Mouse (Mus musculus): ENCODE data around the gene Gorasp1. TPM values are rescaled to one million over a fixed set of nuclear protein-coding genes. Genes with fewer than 3 reads are reported as not detected.

The Gorasp1 gene
- polyA plus RNA-seq, 1 experiment: 10.5 TPM

DNA sequence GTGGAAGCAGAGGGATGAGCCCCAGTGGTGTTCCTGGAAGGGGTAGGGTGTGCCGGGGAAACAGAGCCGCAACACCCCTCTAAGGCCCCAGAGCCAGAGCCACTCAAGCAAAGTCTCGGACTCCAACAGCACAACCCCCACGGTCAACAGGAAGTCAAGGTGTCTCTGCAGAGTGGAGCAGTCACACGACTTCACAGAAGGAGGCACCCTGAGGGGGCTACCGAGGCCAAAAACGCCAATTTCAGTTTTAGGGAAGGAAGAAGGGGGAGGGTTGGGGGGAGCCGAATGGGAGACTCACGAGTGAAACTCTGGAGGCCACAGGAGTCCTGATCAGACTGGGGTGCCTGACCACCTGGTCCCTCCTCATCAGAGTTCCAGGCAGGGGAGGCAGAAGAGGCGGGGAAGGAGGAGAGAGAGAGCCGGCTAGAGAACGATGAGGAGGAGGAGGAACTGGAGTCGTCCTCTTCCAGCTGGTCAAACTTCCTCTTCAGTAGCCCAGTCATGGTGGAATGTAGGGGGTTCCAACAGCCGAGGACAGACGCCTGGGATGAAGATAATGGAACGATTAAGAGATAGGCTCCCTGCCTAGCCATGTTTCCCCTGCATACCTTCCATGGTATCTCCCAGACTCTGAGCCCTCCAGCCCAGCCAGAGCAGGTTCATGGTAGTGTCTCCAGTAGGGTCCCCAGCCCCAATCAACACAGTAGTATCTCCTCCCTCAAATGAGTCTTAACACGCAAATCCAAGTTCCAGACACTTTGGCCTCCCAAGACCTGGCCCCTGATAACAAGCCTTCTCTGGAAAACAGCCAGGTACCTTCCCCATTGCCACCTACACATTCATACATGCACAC lies 39.6 kb upstream of the Gorasp1 start:
- Histone ChIP-seq H3K4me2 (ENCODE audit: low read depth) (peak overlapping the region; percentile 52), H3ac (ENCODE audit: control insufficient read depth, insufficient read length) (no peak overlapping the region), H3K4me3 (no peak overlapping the region), H3K79me2 (ENCODE audit: control insufficient read depth, insufficient read depth) (peaks cover 39% of the 10 kb centered on the region), H3K36me3 (ENCODE audit: control insufficient read depth, insufficient read depth) (peaks cover 5% of the 10 kb centered on the region), H3K27me3 (ENCODE audit: control insufficient read depth, insufficient read depth, insufficient read length) (no peaks in the 10 kb centered on the region)
- no peak for TF ChIP-seq MAX (IDR thresholded peaks at IDR 0.05; ENCODE audit: low read depth)
- TF ChIP-seq TCF3 (IDR thresholded peaks at IDR 0.05; ENCODE audit: insufficient read length, low read depth): no peak
- no peak for TF ChIP-seq MYOG (IDR thresholded peaks at IDR 0.05; ENCODE audit: control insufficient read depth in 1 of 3, insufficient read depth in 1 of 3, insufficient read length in 2 of 3, low read depth in 2 of 3)
- no peak for TF ChIP-seq MYOD1 (IDR thresholded peaks at IDR 0.05; ENCODE audit: control insufficient read depth in 1 of 3, insufficient read length in 2 of 3, low read depth in 2 of 3)
- no peak for TF ChIP-seq POLR2A (IDR thresholded peaks at IDR 0.05; ENCODE audit: insufficient read length, low read depth)

DNA sequence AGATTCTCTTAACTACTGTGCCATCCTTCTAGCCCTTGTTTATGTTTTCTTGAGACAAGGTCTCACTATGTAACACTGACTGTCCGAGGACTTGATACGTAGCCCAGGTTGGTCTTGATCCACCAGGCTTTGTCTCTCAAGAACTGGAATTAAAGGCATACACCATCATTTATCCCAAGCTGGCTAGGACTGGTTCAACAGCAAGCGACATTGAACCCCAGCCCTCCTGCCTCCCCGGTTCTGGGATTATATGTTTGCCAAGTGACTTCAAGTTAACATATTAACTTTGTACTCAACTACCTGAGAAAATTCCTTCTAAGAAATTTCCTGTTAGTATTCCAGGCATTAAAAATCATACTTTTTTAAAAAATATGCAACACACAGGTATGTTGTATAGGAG lies 37.9 kb upstream of the Gorasp1 start:
- peaks cover 8% of the 10 kb centered on the region for H3K36me3 ChIP-seq (ENCODE audit: control insufficient read depth, insufficient read depth)
- no peak overlapping the region for H3K4me3 ChIP-seq
- H3K79me2 ChIP-seq (ENCODE audit: control insufficient read depth, insufficient read depth): peaks cover 32% of the 10 kb centered on the region
- H3K27me3 ChIP-seq (ENCODE audit: control insufficient read depth, insufficient read depth, insufficient read length): no peaks in the 10 kb centered on the region
- no peak overlapping the region for H3K4me2 ChIP-seq (ENCODE audit: low read depth)
- no peak for TF ChIP-seq MYOD1 (IDR thresholded peaks at IDR 0.05; ENCODE audit: control insufficient read depth in 1 of 3, insufficient read length in 2 of 3, low read depth in 2 of 3)
- no peak for TF ChIP-seq E2F4 (IDR thresholded peaks at IDR 0.05; ENCODE audit: insufficient read depth)
- TF ChIP-seq TCF3 (IDR thresholded peaks at IDR 0.05; ENCODE audit: insufficient read length, low read depth): no peak
- no peak for TF ChIP-seq POLR2AphosphoS2 (IDR thresholded peaks at IDR 0.05; ENCODE audit: insufficient read length, low read depth)
- TF ChIP-seq CEBPB (IDR thresholded peaks at IDR 0.05; ENCODE audit: insufficient read depth, poor library complexity, severe bottlenecking): no peak
- TF ChIP-seq MYOG (IDR thresholded peaks at IDR 0.05; ENCODE audit: control insufficient read depth in 1 of 3, insufficient read depth in 1 of 3, insufficient read length in 2 of 3, low read depth in 2 of 3): no peak
- no peak for TF ChIP-seq REST (IDR thresholded peaks at IDR 0.05; ENCODE audit: insufficient read depth, insufficient read length)
- no peak for TF ChIP-seq POLR2A (IDR thresholded peaks at IDR 0.05; ENCODE audit: insufficient read length, low read depth)
- no peak for TF ChIP-seq USF1 (IDR thresholded peaks at IDR 0.05; ENCODE audit: low read depth)
- no peak for TF ChIP-seq MAX (IDR thresholded peaks at IDR 0.05; ENCODE audit: low read depth)
- TF ChIP-seq TCF12 (IDR thresholded peaks at IDR 0.05; ENCODE audit: insufficient read depth, poor library complexity, severe bottlenecking): no peak
- no peak for TF ChIP-seq SRF (IDR thresholded peaks at IDR 0.05; ENCODE audit: control insufficient read depth, insufficient read length, low read depth)
- H3ac ChIP-seq (ENCODE audit: control insufficient read depth, insufficient read length): no peak overlapping the region

GRCm38 (mm10) chr9:119974609-119975008 lies 37.2 kb upstream of the Gorasp1 start:
- Histone ChIP-seq H3K36me3 (ENCODE audit: control insufficient read depth, insufficient read depth) (peaks cover 8% of the 10 kb centered on the region), H3K27me3 (ENCODE audit: control insufficient read depth, insufficient read depth, insufficient read length) (no peaks in the 10 kb centered on the region), H3K4me2 (ENCODE audit: low read depth) (no peak overlapping the region)

DNA sequence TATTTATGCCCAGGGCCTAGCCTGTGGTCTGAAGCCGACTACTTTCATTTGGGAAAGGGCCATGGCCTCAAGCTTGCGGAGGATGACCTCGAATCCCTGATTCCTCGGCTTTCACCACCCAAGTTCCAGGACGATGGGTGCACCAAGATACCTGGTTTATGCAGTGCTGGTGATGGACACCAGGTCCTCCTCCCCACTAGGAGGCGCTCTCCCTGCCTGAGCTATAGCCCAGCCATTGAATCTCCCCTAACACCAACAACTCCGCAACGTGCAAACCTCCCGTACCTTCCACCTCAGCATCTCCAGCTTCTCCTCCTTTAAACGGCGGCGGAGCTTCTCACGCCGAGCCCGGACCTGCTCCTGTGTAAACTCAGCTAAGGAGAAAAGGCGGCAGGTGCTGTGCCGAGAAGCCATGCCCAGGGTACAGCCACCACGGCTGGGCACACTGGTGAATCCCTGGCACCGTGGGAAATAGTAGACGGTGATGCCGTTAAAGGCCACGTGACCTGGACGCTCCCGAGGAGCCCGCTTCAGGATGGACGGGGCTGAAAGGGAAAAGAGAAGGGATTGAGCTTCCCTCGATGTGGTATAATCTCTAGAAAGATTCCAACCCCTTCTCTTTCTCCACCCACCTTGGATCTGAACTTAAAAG lies 36.6 kb upstream of the Gorasp1 start:
- no peak overlapping the region for H3ac ChIP-seq (ENCODE audit: control insufficient read depth, insufficient read length)
- H3K36me3 ChIP-seq (ENCODE audit: control insufficient read depth, insufficient read depth): peaks cover 8% of the 10 kb centered on the region
- TF ChIP-seq POLR2AphosphoS2 (IDR thresholded peaks at IDR 0.05; ENCODE audit: insufficient read length, low read depth) (no peak), TCF3 (IDR thresholded peaks at IDR 0.05; ENCODE audit: insufficient read length, low read depth) (no peak), MYOD1 (IDR thresholded peaks at IDR 0.05; ENCODE audit: control insufficient read depth in 1 of 3, insufficient read length in 2 of 3, low read depth in 2 of 3) (no peak), POLR2A (IDR thresholded peaks at IDR 0.05; ENCODE audit: insufficient read length, low read depth) (no peak), REST (IDR thresholded peaks at IDR 0.05; ENCODE audit: insufficient read depth, insufficient read length) (no peak), USF1 (IDR thresholded peaks at IDR 0.05; ENCODE audit: low read depth) (no peak), E2F4 (IDR thresholded peaks at IDR 0.05; ENCODE audit: insufficient read depth) (no peak), SRF (IDR thresholded peaks at IDR 0.05; ENCODE audit: control insufficient read depth, insufficient read length, low read depth) (no peak), MYOG (IDR thresholded peaks at IDR 0.05; ENCODE audit: control insufficient read depth in 1 of 3, insufficient read depth in 1 of 3, insufficient read length in 2 of 3, low read depth in 2 of 3) (no peak), TCF12 (IDR thresholded peaks at IDR 0.05; ENCODE audit: insufficient read depth, poor library complexity, severe bottlenecking) (no peak), CEBPB (IDR thresholded peaks at IDR 0.05; ENCODE audit: insufficient read depth, poor library complexity, severe bottlenecking) (no peak), MAX (IDR thresholded peaks at IDR 0.05; ENCODE audit: low read depth) (no peak)
- no peaks in the 10 kb centered on the region for H3K27me3 ChIP-seq (ENCODE audit: control insufficient read depth, insufficient read depth, insufficient read length)
- H3K4me2 ChIP-seq (ENCODE audit: low read depth): no peak overlapping the region
- no peak overlapping the region for H3K4me3 ChIP-seq
- H3K79me2 ChIP-seq (ENCODE audit: control insufficient read depth, insufficient read depth): peaks cover 19% of the 10 kb centered on the region

More at GRCm38 (mm10) chr9:119974609-119975008, 37.2 kb upstream of the Gorasp1 start:
- Histone ChIP-seq H3ac (ENCODE audit: control insufficient read depth, insufficient read length) (no peak overlapping the region), H3K79me2 (ENCODE audit: control insufficient read depth, insufficient read depth) (peaks cover 26% of the 10 kb centered on the region), H3K4me3 (no peak overlapping the region)
- TF ChIP-seq CEBPB (IDR thresholded peaks at IDR 0.05; ENCODE audit: insufficient read depth, poor library complexity, severe bottlenecking): no peak
- TF ChIP-seq SRF (IDR thresholded peaks at IDR 0.05; ENCODE audit: control insufficient read depth, insufficient read length, low read depth): no peak
- TF ChIP-seq REST (IDR thresholded peaks at IDR 0.05; ENCODE audit: insufficient read depth, insufficient read length): no peak
